Mouse (Mus musculus) v-Abl transformed pro-B cells (cell line): Measurements from ENCODE around the gene Nmnat2.

ENCODE experiments used
- in situ Hi-C, 2 experiments: fragments of 400-800 bp; cut with MboI; formaldehyde crosslinking; loops; one replicate each; pipeline ENCODE4 v1.15.1; 2025; ENCODE audit not compliant: unreplicated experiment in 2 of 2

The Nmnat2 gene

DNA sequence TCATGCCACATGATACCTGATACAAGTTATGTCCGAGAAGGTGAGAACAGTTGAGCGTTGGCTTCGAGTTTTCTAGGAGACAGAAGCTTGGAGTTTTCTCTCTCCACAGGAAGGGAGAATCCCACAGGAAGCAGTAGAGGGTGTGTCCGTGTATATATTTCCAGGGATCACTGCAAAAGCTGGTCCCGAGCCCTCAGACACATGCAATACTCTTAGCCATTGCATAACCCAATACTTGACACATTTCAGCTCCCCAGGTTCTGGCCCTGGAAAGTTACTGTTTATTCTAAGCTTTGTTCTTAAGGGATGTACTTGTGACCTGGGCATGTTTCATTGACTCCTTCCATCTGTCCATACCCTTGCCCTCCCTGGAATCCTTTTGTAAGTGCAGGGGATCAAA, 191.0 kb downstream of the Nmnat2 start:
- in situ Hi-C loops: no loop called here

DNA sequence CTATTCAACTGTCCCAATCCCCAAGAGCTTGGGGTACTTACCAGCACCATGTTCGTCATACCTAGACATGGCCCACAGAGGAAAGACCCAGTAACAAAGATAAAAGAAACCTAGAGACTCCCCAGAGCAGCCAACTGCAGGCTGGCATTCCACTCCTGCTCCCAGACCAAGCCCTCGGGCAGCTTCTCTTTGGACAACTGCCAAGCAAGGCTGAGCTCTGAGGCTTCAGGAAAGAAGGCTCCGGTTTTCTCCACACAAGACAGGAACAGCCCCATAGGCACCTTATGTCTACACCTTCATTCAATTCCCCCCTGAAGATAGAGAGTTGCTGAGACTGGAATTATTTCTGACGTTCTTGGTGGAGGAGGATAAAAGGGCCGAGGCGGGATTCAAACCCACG, 197.8 kb downstream of the Nmnat2 start:
- in situ Hi-C loops: no loop called here

- in situ Hi-C loops: no loop called here
Observed at GRCm38 (mm10) chr1:153153619-153154137, 198.9 kb downstream of the Nmnat2 start.

- in situ Hi-C loops: no loop called here
Observed at GRCm38 (mm10) chr1:153155364-153155763, 200.6 kb downstream of the Nmnat2 start.

DNA sequence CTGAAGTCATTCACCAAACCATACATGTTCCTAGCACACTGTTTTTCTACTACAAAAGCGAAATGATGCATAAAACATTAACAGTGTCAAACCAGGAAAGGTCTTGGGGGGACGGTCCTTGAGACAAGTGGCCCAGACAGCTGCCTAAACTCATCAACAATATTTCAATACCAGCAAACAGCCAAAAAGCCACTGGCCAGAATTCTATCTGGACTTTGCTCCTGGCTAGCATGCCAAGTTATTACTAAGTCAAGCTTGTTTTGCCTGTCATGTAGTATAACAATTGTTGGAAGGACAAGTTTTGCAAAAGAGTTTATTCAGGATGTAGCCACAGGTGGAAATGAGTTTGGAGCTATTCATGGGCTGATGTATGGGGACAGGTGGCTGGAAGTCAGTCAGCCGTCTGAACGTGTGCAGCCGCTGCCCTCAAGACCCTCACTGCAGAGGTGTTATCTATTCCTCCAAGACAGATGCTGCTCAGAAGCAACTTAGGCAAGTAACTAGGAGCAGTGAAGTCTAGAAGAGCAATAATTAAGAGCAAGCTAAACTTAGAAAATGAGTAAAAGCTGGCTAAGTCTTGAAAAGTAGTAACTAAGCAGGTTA, 202.3 kb downstream of the Nmnat2 start:
- in situ Hi-C loops: no loop called here

GRCm38 (mm10) chr1:153159137-153159536, 204.3 kb downstream of the Nmnat2 start:
- in situ Hi-C loops: no loop called here

DNA sequence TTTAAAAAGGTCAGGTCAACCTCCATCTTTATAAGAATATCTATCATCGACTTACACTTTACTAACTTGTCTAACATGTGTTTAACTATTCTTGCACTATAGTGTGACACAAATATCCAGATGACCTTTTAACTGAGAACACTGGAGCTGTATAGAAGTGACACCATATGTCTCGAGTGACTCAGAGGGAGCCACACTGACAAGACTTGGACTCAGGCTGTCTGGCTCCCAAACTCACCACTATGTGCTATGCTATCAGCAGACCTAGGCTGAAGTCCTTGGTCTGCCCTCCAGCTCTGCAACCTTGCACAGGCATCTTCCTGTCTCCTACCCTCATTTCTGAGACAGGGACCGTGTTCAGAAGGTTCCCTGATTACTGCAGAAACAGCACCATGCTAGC, 209.0 kb downstream of the Nmnat2 start:
- in situ Hi-C loops: no loop called here

GRCm38 (mm10) chr1:153168293-153168692, 213.5 kb downstream of the Nmnat2 start:
- in situ Hi-C loops: no loop called here
